Mouse (Mus musculus): ENCODE measurements around the gene Mnd1. TPM values are rescaled to one million over a fixed set of nuclear protein-coding genes. Genes with fewer than 3 reads are reported as not detected.

Gene Mnd1
- polyA plus RNA-seq, 1 experiment from 2014 or later = 10.7 TPM

DNA sequence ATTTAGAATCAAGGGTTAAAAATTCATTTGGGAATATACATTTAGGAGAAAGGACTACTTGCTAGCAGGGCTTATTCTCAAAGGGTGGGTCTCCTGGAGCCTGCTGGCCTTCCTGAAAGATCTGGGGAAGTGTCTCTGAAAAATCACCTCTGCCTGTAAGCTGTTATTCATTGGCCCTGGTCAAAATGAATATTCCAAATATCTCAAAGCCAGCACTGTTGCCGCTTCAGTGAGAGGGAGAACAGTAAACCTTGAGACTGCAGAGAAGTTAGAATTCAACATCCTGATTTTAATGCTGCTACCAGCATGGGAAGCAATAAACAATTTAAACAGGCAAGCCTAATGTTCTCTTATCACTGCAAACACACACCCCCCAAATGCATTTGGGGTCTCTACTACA is 117.5 kb downstream of the Mnd1 start:
- no peak for DNase-seq (ENCODE audit: low spot score)
- ATAC-seq (ENCODE audit: low FRiP score, low TSS enrichment) = no peak
- Histone ChIP-seq H3K9me3 (ENCODE audit: control insufficient read depth, low read length) (no peaks in the 10 kb centered on the region), H3K4me2 (replicated peaks; ENCODE audit: low read depth) (peak overlapping the region; percentile 100), H3K9ac (ENCODE audit: low read length) (no peak overlapping the region), H3K4me1 (replicated peaks; ENCODE audit: control insufficient read depth, insufficient read depth) (peaks cover 12% of the 10 kb centered on the region), H3K27me3 (ENCODE audit: control insufficient read depth, insufficient read depth, low read length) (no peaks in the 10 kb centered on the region), H3K4me3 (ENCODE audit: low read depth, low read length) (peak overlapping the region; percentile 96), H3K36me3 (ENCODE audit: control insufficient read depth, insufficient read depth, low read length) (no peaks in the 10 kb centered on the region), H3K27ac (replicated peaks) (no peak overlapping the region)
- TF ChIP-seq EP300 (optimal IDR thresholded peaks at IDR 0.05) (no peak), CTCF (IDR thresholded peaks at IDR 0.05; ENCODE audit: low read depth) (no peak)
- 28% methylated on average over 1 of the region's 1 CpGs for WGBS

Other genes with a start within 250 kb of the Mnd1 start
- gene Tmem131l, start 115.6 kb downstream of the Mnd1 start, polyA plus RNA-seq (2015; fragmentation: Nextera tagmentation; extraction: Ambion mirVana) = 15.5 and 18.3 TPM in 2 replicates
- 0.75 and 0.88 TPM in 2 replicates for gene Gm6525, start 18.3 kb upstream of the Mnd1 start, polyA plus RNA-seq (2015; fragmentation: Nextera tagmentation; extraction: Ambion mirVana)
- gene Trim2, start 151.1 kb upstream of the Mnd1 start, polyA plus RNA-seq (2015; fragmentation: Nextera tagmentation; extraction: Ambion mirVana) = 30.0 and 30.7 TPM in 2 replicates